Mouse (Mus musculus): ENCODE measurements around the gene Slc38a8.

- TF ChIP-seq CTCF (IDR thresholded peaks at IDR 0.05; ENCODE audit: control insufficient read depth, insufficient read depth, low read length) (no peak), POLR2A (IDR thresholded peaks at IDR 0.05; ENCODE audit: borderline replicate concordance, control insufficient read depth, low read depth, low read length) (no peak)
Observed at GRCm38 (mm10) chr8:119456045-119456444, 45.5 kb downstream of the Slc38a8 start.
